Mouse (Mus musculus) ES-Bruce4 (cell line): ENCODE results near the gene Rph3a.
"Not testable (repeated sequence)": the region's sequence is repeated elsewhere in the genome, so short reads cannot be mapped to it uniquely, and the experiment has no call there.

ENCODE experiments used
- CTCF ChIP-seq: IDR thresholded peaks from one replicate; pipeline ENCODE4 v1.8.1; 2011; ENCODE audit warnings: low read depth, low read length
- EP300 ChIP-seq: IDR thresholded peaks from 2 replicates; pipeline ENCODE4 v1.6.1; 2011; ENCODE audit warnings: low read depth, low read length; ENCODE audit not compliant: insufficient read depth
- POLR2A ChIP-seq: IDR thresholded peaks from one replicate; pipeline ENCODE4 v1.8.1; 2011; ENCODE audit warnings: low read length; ENCODE audit not compliant: insufficient read depth

GRCm38 (mm10) chr5:120914204-120914603, 95.7 kb downstream of the Rph3a start, which contains the start of gene Oas1d:
- TF ChIP-seq CTCF, EP300, POLR2A: not testable (repeated sequence)
